Mouse (Mus musculus) kidney, adult 10 weeks (tissue): ENCODE data around the gene Stat1. TPM values are rescaled to one million over a fixed set of nuclear protein-coding genes. Genes with fewer than 3 reads are reported as not detected.

Experiments
- polyA plus RNA-seq: library from polyadenylated mRNA; stranded (reverse); fragments of 350-450 nt; fragmentation: Illumina TruSeq; extraction: RNeasy Lipid Tissue Mini Kit (QIAGEN cat#74804); gene quantifications from one replicate; pipeline ENCODE4 v1.2.3, GENCODE M21; 2014; ENCODE audit warnings: low read depth, low replicate concordance

Gene Stat1
- 29.6 TPM for polyA plus RNA-seq

DNA sequence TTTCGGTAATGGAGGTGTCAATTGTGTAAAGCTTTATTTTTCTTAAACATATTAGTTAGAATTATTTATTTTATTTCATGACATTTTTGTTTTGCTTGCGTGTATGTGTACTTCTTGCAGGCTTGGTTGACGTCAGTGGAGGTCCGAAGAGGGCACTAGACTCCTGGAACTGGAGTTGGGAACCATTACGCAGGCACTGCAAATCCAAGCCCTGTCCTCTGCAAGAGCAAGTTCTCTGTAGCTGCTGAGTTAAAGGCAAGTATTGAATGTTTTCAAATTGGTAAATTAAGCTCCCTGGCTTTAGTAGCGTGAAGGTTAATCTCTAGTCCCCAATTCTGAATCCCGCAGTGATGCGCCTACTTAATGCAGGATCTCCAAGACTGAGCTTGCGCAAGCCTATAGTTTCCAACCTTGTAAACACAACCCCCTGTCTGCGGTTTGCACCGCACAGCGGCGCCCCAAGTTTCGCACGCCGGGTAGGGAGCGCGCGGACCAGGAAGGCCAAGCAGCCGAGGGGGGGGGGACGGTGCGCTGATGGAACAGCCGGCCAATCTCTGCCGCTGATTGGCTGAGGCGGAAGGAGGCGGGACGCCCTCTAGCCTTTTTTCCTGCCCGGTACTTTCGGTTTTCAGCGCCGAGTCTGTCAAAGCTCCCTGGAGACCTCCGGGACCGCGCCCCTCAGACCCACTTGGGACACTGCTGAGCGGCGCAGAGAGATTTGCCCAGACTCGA, at the start of gene Stat1:
Gene Stat1, plus strand, starts transcription at position 581 of the 732 bp plus-strand sequence.

Other genes with a start within 250 kb of the Stat1 start
- 23.3 TPM for gene Myo1b, start 203.4 kb upstream of the Stat1 start, polyA plus RNA-seq
- gene Stat4, start 132.3 kb upstream of the Stat1 start, polyA plus RNA-seq: 0.85 TPM
- 487 TPM for gene Gls, start 113.8 kb downstream of the Stat1 start, polyA plus RNA-seq